Mouse (Mus musculus) kidney, embryonic 16.5 days (tissue): ENCODE results near the gene Mtr. TPM values are rescaled to one million over a fixed set of nuclear protein-coding genes. Genes with fewer than 3 reads are reported as not detected.

ENCODE experiments used
- ATAC-seq: fragments of 200-750 bp; cut with Nextera tagmentation; 2 replicates; pipeline ENCODE4 v1.8.0; 2017; ENCODE audit warnings: moderate TSS enrichment; ENCODE audit not compliant: low FRiP score, low TSS enrichment
- H3K27ac ChIP-seq: fragments of 300-500 bp; sonication (generic); 2 replicates; pipeline ENCODE4 v1.5.1; 2014; ENCODE audit warnings: low read length
- H3K27me3 ChIP-seq: fragments of 300-500 bp; sonication (generic); 2 replicates; pipeline ENCODE4 v1.6.1; 2014; ENCODE audit warnings: low read length, control low read depth, mixed read lengths; ENCODE audit not compliant: insufficient read depth
- H3K36me3 ChIP-seq: fragments of 300-500 bp; sonication (generic); 2 replicates; pipeline ENCODE4 v1.6.1; 2014; ENCODE audit warnings: low read length, control low read depth, mixed read lengths; ENCODE audit not compliant: insufficient read depth
- H3K4me1 ChIP-seq: fragments of 300-500 bp; sonication (generic); 2 replicates; pipeline ENCODE4 v1.6.1; 2014; ENCODE audit warnings: low read length, control low read depth, mixed read lengths; ENCODE audit not compliant: insufficient read depth
- H3K4me2 ChIP-seq: fragments of 300-500 bp; sonication (generic); replicated peaks from 2 replicates; pipeline ENCODE4 v1.6.1; 2014; ENCODE audit warnings: low read depth, low read length
- H3K4me3 ChIP-seq: fragments of 300-500 bp; sonication (generic); 2 replicates; pipeline ENCODE4 v1.5.1; 2014; ENCODE audit warnings: mild to moderate bottlenecking, low read length
- H3K9ac ChIP-seq: fragments of 300-500 bp; sonication (generic); replicated peaks from 2 replicates; pipeline ENCODE4 v1.6.1; 2014; ENCODE audit warnings: low read length
- H3K9me3 ChIP-seq: fragments of 300-500 bp; sonication (generic); 2 replicates; pipeline ENCODE4 v1.6.1; 2016; ENCODE audit warnings: low read length, control low read depth
- WGBS: fragments of 180-500 bp; shearing (Covaris S2); extraction: QIAGEN DNeasy Blood & Tissue Kit; methylation state at CpG from one replicate; pipeline ENCODE4 v1.1.7; 2014; 5-methylcytosine and 5-hydroxymethylcytosine counted together
- polyA plus RNA-seq: library from polyadenylated mRNA; unstranded; fragments of >200 nt; fragmentation: Nextera tagmentation; extraction: Ambion mirVana; gene quantifications from 2 replicates; pipeline ENCODE4 v1.2.1, GENCODE M21; 2015

Gene Mtr
- polyA plus RNA-seq, 1 experiment from 2014 or later: 13.4 TPM

DNA sequence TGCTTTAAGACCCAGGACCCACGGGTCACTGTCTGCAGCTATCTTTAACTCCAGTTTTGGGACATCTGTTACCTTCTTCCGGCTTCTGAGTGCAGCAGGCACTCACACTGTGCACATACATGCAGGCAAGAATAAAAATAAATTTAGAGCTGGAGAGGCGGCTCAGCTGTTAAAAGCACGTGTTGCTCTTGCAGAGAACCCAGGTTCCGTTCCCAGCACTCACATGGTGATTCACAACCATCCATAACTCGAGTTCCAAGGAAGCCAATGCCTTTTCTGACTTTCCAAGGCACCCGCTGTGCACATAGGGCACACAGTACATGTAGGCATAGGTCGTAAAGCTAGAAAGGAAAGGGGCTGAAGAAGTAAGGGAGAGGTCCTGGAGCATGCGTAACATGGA is 90.6 kb downstream of the Mtr start:
- H3K27ac ChIP-seq: no peak overlapping the region
- 82% methylated on average over 9 of the region's 9 CpGs for WGBS
- ATAC-seq: no peak

DNA sequence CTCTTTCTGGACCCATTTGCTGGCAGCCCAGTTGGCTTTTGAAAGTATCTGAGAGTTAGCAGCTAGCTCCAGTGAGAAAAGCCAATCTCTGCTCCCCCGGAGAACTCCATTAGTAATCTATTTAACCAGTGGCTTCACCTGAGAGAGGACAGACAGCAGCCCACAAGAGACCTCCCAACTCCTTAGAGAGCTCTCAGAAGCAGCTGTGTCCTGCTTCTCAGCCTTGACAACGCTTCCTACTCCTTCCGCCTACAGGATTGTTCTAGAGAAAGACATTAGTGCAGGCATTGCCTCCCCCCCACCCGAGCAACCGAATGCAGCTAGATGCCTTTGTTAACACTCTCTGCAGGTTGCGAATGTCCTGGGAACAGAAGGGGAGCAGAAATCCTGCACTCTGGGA is 91.5 kb downstream of the Mtr start:
- H3K9ac ChIP-seq: no peak overlapping the region

More for the DNA sequence above, 90.6 kb downstream of the Mtr start:
- Histone ChIP-seq H3K4me3 (no peak overlapping the region), H3K9me3 (no peaks in the 10 kb centered on the region), H3K27me3 (no peaks in the 10 kb centered on the region), H3K9ac (no peak overlapping the region), H3K36me3 (no peaks in the 10 kb centered on the region), H3K4me2 (no peak overlapping the region), H3K4me1 (peaks cover 9% of the 10 kb centered on the region)

DNA sequence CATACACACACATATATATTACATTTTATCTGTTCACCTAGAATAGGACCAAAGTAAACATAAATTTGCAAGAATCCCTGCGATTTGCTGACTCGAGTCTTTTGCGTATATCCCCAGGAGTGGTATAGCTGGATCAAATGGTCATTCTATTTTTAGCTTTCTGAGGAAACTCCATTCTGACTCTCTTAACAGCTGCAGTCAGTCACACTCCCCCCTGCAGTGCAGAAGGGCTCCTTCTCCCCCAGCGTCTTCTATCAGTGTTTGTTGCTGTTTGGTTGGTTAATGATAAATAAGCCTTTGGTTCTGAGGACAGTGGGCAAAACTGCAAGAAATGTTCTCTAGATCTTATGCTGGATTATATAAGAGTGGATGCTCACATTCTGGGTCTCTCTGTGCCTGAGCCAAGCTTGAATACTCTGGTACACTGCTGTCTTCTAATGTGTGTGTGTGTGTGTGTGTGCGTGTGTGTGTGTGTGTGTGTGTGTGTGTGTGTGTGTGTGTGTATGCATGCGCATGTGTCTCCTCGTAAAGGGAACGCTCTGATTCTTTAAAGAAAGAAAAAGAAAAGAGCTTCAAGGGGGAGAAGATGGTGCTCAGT is 92.4 kb downstream of the Mtr start:
- Histone ChIP-seq H3K4me1 (peaks cover 9% of the 10 kb centered on the region), H3K4me2 (no peak overlapping the region), H3K36me3 (no peaks in the 10 kb centered on the region), H3K9me3 (no peaks in the 10 kb centered on the region), H3K27me3 (no peaks in the 10 kb centered on the region), H3K9ac (no peak overlapping the region), H3K27ac (peak overlapping the region; percentile 62; the same call in 1 of the 2 replicates), H3K4me3 (no peak overlapping the region)
- WGBS: 40% methylated on average over 8 of the region's 8 CpGs
- ATAC-seq: peak; percentile 87

More for the DNA sequence above, 91.5 kb downstream of the Mtr start:
- 29% methylated on average over 6 of the region's 6 CpGs for WGBS
- Histone ChIP-seq H3K4me1 (peaks cover 9% of the 10 kb centered on the region), H3K4me3 (no peak overlapping the region), H3K27ac (peak overlapping the region; percentile 62), H3K9me3 (no peaks in the 10 kb centered on the region), H3K27me3 (no peaks in the 10 kb centered on the region), H3K4me2 (no peak overlapping the region; the same call in 1 of the 2 replicates), H3K36me3 (no peaks in the 10 kb centered on the region)
- peak; percentile 72 for ATAC-seq

DNA sequence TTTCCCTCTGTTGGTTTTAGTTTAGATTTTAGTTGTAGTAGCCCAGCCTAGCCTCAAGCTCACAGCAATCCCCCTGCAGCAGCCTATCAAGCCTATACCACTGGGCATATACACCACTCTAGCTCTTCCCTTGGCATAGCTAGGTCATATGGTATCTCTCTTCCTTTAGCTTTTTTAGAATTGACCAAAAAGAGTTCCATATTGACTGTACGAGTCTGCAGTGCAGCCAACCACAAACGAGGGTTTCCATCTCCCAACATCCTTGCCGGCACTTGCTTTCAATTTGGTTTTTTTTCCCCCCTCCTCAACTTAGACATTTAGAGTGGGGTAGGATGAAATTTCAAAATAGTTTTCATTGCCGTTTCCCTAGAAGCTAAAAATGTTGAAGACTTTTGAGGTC is 95.5 kb downstream of the Mtr start:
- H3K27ac ChIP-seq: no peak overlapping the region
- 83% methylated on average over 4 of the region's 4 CpGs for WGBS
- no peaks in the 10 kb centered on the region for H3K9me3 ChIP-seq
- no peak overlapping the region for H3K9ac ChIP-seq
- H3K27me3 ChIP-seq: no peaks in the 10 kb centered on the region
- ATAC-seq: no peak
- H3K4me1 ChIP-seq: peaks cover 17% of the 10 kb centered on the region
- no peak overlapping the region for H3K4me3 ChIP-seq
- no peak overlapping the region for H3K4me2 ChIP-seq
- H3K36me3 ChIP-seq: no peaks in the 10 kb centered on the region

DNA sequence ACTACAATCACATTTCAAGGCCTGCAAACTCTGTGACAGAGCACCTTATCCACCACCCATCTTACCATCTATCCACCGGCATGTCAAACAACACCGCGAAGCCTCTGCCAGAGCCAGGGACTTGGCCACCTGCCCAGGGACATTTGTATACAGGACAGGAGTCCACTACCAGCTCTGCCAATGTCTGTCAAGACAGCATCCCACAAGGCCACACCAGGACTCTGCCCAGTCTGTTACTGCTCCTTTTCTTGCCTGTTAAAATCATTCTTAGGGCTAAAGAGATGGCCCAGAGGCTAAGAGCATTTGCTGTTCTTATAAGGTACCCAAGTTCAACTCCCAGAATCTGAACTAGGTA is 97.8 kb downstream of the Mtr start:
- 56% methylated on average over 3 of the region's 3 CpGs for WGBS
- ATAC-seq: no peak
- no peak overlapping the region for H3K4me3 ChIP-seq
- H3K4me2 ChIP-seq: no peak overlapping the region
- no peaks in the 10 kb centered on the region for H3K36me3 ChIP-seq
- no peaks in the 10 kb centered on the region for H3K27me3 ChIP-seq
- no peaks in the 10 kb centered on the region for H3K9me3 ChIP-seq
- no peak overlapping the region for H3K27ac ChIP-seq
- H3K9ac ChIP-seq: no peak overlapping the region
- 0 out of 2 replicates have a peak, but pooled peaks cover 8% of the 10 kb centered on the region for H3K4me1 ChIP-seq

DNA sequence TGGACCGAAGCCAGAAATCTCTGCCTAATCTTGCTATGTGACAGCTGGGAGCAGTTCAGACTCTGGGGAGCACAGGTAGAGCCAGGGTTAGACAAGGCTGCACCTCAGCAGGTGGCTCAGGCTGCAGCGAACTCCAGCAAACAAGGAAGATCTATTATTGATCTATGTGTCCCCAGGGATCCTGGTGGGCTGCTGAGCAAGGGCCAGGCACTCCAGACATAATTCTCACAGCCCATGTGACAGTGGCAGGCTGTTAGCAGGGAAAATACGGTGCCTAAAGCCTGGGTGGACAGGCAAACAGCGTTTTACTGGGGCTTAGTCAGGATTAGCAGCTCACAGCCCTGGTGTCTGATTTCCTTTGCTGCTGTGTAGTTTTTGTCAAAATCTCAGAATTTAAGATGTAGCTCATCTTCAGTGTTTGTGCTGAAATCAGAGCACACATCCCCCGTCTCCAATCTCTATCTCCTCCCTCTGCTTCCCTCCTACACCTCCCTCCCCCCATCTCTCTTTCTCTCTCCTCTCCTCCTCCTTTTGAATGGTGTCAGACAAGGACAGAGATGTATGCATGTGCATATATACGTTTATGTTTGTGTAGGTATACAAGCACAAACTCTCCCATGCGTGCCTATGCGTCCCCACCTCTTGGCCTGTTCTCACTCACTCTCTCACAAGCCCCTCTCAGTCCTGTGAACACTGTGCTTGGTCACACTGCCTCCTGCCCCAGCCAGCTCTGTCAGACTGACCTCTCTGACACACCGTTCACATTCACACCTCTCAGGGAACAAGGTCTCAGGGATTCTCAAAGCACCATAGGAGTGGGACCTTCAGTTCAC is 98.4 kb downstream of the Mtr start:
- Histone ChIP-seq H3K4me3 (no peak overlapping the region), H3K27me3 (no peaks in the 10 kb centered on the region), H3K36me3 (no peaks in the 10 kb centered on the region), H3K4me1 (0 out of 2 replicates have a peak, but pooled peaks cover 8% of the 10 kb centered on the region), H3K27ac (no peak overlapping the region), H3K9ac (no peak overlapping the region), H3K9me3 (no peaks in the 10 kb centered on the region), H3K4me2 (no peak overlapping the region)
- WGBS: 20% methylated on average over 9 of the region's 9 CpGs
- ATAC-seq: peak; percentile 52

DNA sequence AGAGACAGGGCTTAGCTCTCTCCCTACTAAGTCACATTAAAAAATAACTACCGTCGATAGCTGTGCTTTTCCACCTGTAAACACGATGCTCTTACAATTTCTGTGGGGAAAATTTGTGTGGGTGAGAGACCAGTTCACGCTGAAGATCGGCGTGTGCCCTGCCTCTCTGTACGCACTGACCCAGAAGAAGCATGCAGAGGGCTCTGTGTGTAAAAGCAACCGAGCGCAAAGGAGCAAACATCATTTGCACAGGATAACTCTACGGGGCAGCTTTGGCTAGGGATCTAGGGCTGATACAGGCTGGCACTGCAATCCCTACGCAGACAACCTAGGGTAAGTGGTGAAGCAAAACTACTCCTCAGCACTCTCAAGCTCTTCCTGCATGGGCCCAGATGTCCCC is 104.0 kb downstream of the Mtr start:
- H3K4me2 ChIP-seq: no peak overlapping the region
- H3K27me3 ChIP-seq: no peaks in the 10 kb centered on the region
- no peak; the same call in 1 of the 2 replicates for ATAC-seq
- H3K4me3 ChIP-seq: no peak overlapping the region
- no peak overlapping the region for H3K27ac ChIP-seq
- WGBS: 71% methylated on average over 11 of the region's 11 CpGs
- no peaks in the 10 kb centered on the region for H3K4me1 ChIP-seq
- H3K9ac ChIP-seq: no peak overlapping the region
- no peaks in the 10 kb centered on the region for H3K9me3 ChIP-seq
- no peaks in the 10 kb centered on the region for H3K36me3 ChIP-seq

DNA sequence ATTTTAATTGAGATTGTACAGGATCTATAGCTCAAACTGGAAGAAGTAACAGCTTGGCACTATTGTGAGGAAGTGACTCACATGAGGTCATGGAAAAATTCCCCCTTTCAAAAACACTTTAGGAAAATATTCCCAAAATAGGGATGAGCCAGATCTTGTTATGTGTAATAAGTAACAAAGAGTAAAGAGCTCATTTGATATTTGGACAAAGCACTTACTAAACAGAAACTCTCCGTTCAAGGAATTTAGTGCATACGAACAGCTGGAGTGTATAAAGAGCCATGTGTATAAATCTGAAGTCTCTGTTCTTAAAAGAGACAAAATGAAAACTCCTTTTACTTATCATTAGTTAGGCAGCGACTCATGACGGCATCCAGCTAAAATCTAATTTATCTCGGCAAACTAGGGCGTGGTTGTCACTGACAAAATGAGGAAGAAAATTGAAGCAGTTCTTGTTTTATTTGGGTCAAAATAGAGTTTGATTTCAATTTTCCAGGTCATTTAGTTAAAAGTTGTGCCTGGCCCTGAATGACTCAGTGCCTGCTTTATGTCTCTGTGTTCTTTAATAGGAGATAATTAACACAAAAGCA is 110.9 kb downstream of the Mtr start:
- H3K27ac ChIP-seq: no peak overlapping the region
- WGBS: 45% methylated on average over 6 of the region's 6 CpGs

DNA sequence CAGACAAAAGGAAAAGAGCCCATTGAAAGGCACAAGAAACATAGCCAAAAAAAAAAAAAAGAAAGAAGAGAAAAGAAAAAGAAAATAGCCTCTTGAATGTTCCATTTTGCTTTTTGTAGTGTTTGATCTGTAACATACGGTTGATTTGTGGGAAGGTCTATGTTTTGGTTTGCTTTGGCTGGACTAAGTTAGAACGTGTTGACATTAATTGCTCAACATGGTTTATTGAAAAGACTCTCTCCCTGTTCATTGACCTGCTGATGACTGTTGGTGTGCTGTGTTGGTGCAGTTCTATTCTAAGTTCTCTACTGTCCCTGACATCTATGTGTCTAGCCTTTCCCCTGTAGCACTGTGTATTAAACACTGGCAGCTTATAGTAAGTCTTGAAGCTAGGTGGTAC is 111.5 kb downstream of the Mtr start:
- Histone ChIP-seq H3K27me3 (no peaks in the 10 kb centered on the region), H3K4me3 (no peak overlapping the region), H3K9me3 (no peaks in the 10 kb centered on the region), H3K4me1 (no peaks in the 10 kb centered on the region), H3K27ac (no peak overlapping the region), H3K4me2 (no peak overlapping the region), H3K9ac (no peak overlapping the region), H3K36me3 (no peaks in the 10 kb centered on the region)
- WGBS: 49% methylated on average over 2 of the region's 2 CpGs
- ATAC-seq: no peak; the same call in 1 of the 2 replicates

More for the DNA sequence above, 110.9 kb downstream of the Mtr start:
- Histone ChIP-seq H3K9ac (no peak overlapping the region), H3K27me3 (no peaks in the 10 kb centered on the region), H3K9me3 (no peaks in the 10 kb centered on the region), H3K36me3 (no peaks in the 10 kb centered on the region), H3K4me1 (no peaks in the 10 kb centered on the region), H3K4me2 (no peak overlapping the region), H3K4me3 (no peak overlapping the region)
- no peak for ATAC-seq

DNA sequence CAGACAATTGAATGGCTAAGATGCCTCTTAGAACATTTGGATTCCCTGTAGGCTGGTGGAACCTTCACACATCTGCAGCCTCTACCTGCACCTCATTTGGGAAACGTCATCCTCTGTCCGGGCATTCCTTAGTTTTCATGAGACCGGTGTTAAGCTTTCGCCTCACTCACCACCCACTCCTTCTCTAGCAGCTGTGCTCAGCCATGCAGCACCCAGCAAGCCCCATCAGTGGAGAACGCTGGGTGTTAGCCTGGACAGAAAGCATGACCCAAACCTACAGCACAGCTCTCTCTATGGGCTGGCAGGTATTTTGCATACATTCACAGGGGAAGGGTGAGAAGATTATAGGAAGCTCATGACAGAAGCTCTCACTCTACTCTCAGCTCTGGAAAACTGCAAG is 114.6 kb downstream of the Mtr start:
- H3K4me2 ChIP-seq: no peak overlapping the region
- H3K9me3 ChIP-seq: no peaks in the 10 kb centered on the region
- no peaks in the 10 kb centered on the region for H3K4me1 ChIP-seq
- no peak for ATAC-seq
- WGBS: 60% methylated on average over 5 of the region's 5 CpGs
- no peaks in the 10 kb centered on the region for H3K36me3 ChIP-seq
- H3K27me3 ChIP-seq: no peaks in the 10 kb centered on the region
- H3K27ac ChIP-seq: no peak overlapping the region
- H3K9ac ChIP-seq: no peak overlapping the region
- no peak overlapping the region for H3K4me3 ChIP-seq
